Mouse (Mus musculus): ENCODE data around the gene Mpp4. TPM values are rescaled to one million over a fixed set of nuclear protein-coding genes. Genes with fewer than 3 reads are reported as not detected.

Mpp4 gene
- 0.16 TPM for polyA plus RNA-seq (2017; shearing (Covaris generic))

DNA sequence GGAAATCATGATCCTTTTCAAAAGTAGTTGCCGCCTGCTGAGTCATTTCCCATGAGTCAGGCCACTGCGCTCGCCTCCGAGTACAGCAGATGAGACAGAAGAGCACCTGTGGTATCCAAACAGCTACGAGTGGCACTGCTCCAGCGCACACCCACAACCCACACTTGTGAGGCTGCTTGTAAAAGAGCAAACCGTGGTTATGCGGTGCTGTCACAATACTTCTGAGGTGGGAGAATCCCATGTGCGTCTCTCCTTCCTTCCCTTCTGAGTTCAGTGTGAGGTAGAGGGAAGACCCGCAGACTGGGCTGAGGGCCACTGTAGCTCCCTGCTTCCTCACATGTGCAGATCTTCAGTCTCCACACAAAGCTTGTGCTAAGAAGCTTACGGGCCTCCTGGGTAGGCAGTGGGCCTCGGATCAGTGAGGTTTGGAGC lies at the start of gene Mpp4:
Mpp4 (minus strand) TSS at position 360 of the 432 bp plus-strand sequence.

DNA sequence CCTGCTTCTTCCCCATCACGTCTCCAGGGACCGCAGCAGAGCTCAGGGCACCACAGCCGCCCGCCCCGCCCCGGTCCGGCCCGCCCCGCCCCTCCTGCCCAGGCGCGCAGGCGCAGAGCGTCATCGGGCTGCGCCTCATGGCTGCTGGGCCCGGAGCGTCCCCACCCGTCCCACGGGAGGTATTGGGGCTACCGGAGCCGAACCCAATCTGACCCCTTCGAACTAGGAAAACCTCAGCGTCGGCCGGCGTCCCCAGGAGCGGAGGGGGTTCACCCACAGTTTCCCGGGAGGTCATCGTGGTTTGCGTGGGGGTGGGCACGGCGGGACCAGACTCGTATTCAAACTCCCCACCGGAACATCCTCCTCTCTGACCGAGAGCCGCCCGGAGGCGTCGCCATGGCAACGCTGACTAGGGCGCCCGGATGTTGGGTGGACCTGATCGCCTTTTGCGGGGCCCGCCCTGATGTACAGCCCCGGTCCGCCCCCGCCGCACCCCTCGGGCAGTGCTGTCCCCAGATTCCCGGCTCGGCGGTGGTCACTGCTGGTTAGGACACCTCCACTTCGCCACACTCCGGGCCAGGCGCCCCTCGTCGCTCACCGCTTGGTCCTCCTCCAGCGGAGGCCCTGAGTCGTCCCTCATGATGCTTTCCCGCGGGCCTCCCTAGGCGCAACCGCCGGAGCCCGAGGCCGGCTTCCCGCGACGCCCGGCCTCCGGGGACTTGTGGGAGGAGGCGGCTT lies 43.3 kb downstream of the Mpp4 start, which contains the start of gene Tmem237:
Tmem237 (minus strand) TSS at position 689 of the 738 bp plus-strand sequence.

DNA sequence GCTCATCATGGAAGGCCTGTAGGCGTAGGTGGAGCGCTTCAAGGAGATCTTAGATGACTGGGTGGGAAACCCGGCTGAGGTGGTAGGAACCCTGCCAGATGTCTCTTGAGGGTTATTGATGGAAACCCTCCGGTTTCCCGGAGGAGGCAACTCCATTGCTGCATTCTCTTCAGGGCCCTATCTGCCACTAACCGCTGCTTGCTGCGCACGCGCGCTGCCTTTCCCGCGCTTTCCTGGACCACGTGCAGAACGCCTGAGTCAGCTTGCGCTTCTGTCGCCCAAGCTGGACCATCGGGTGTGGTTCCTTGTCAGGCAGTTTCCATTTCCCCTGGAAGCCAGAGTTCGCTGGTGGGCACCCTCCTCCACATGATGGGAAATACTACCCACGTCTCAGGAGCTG lies 68.5 kb downstream of the Mpp4 start, which contains the start of gene C2cd6:
C2cd6 (minus strand) TSS at position 196 of the 400 bp plus-strand sequence.

Other genes with a start within 250 kb of the Mpp4 start
- 45.3 TPM for gene Trak2, start 190.0 kb downstream of the Mpp4 start, polyA plus RNA-seq (2017; shearing (Covaris generic))
- gene Stradb, start 189.9 kb downstream of the Mpp4 start, polyA plus RNA-seq (2017; shearing (Covaris generic)), result 20.0 TPM
- gene C2cd6, start 68.5 kb downstream of the Mpp4 start, polyA plus RNA-seq (2017; shearing (Covaris generic)), result 0.12 TPM
- gene Tmem237, start 43.0 kb downstream of the Mpp4 start, polyA plus RNA-seq (2017; shearing (Covaris generic)), result 12.2 TPM
- 13.8 TPM for gene Als2, start 73.8 kb upstream of the Mpp4 start, polyA plus RNA-seq (2017; shearing (Covaris generic))
- gene Cdk15, start 93.5 kb upstream of the Mpp4 start, polyA plus RNA-seq (2017; shearing (Covaris generic)), result not detected

Data from CD4-positive, CD25-positive, alpha-beta regulatory T cell, adult 9 weeks (primary cell).